Mouse (Mus musculus): ENCODE data around the gene Rnf152. TPM values are rescaled to one million over a fixed set of nuclear protein-coding genes. Genes with fewer than 3 reads are reported as not detected.

The Rnf152 gene
- polyA plus RNA-seq (2014; fragmentation: Illumina TruSeq; extraction: RNeasy Lipid Tissue Mini Kit (QIAGEN cat#74804); ENCODE audit: low replicate concordance), result 30.9 TPM

GRCm38 (mm10) chr1:105356291-105357011 is at the start of gene Rnf152:
TSS of gene Rnf152 (minus strand) at chr1:105356710.

All from small intestine, adult 10 weeks (tissue).